In the genomic region with DNA sequence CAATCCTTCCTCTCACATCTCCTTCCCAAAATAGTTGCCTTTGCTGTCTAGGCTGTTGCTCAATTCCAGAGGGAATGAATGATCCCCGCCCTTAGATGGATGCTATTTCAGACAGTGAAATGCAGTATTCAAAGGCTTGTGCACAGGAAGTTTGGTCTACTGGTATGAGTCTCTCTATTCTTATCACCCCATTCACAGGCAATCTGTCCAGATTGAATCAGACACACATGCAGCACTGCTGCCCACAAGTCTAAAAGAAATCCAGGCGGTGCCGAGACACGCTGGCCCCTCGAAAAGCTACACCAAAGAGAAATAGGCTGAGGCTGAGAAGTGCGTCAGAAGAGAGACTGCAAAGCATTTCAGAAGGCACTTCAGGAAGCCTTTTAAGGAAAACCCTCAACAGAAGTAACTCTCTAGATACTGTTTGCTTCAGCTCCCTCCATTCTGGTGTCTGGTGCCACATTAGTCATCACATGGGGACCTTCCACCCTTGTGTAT, we compare ENCODE assay signal across 11 mouse cellular contexts.
DNase-seq lines count a peak whose midpoint lies in the region; ATAC-seq and TF ChIP-seq lines count a peak whose summit lies in the region.
"Had no signal": no experiment of that assay in that cellular context is flagged by ENCODE, and none has a peak within 500 bp of the region (broad histone marks: within the 10 kb centered on the region; RNA-seq: fewer than 3 reads in every experiment).

No protein-coding gene starts in this region.

- H3ac ChIP-seq in myocyte (ENCODE audit: control insufficient read depth, insufficient read length): no peak overlapping the region

- H3K9me3 ChIP-seq in kidney, embryonic 14.5 days (ENCODE audit: control insufficient read depth, low read length): no peaks in the 10 kb centered on the region
- no peaks in the 10 kb centered on the region for H3K9me3 ChIP-seq in embryonic facial prominence, embryonic 13.5 days
- no peaks in the 10 kb centered on the region for H3K9me3 ChIP-seq in intestine, embryonic 15.5 days

- peak overlapping the region; percentile 26; the same call in 1 of the 2 replicates for H3K27ac ChIP-seq in kidney, embryonic 14.5 days (ENCODE audit: low read depth, low read length)
- peak overlapping the region; percentile 13; the same call in 1 of the 2 replicates for H3K27ac ChIP-seq in embryonic facial prominence, embryonic 13.5 days
- H3K27ac ChIP-seq in intestine, embryonic 15.5 days: peak overlapping the region; percentile 62
- H3K27ac ChIP-seq: kidney, postnatal 0 days had no signal

- ATAC-seq in kidney, embryonic 14.5 days (ENCODE audit: low FRiP score, low TSS enrichment): no peak
- ATAC-seq in embryonic facial prominence, embryonic 13.5 days (ENCODE audit: insufficient number of reproducible peaks, insufficient read depth, low FRiP score, low TSS enrichment, low read depth): no peak
- ATAC-seq in intestine, embryonic 15.5 days: peak; percentile 35
- no peak for ATAC-seq in monocyte, adult 5-6 weeks (replicated peaks; ENCODE audit: insufficient number of reproducible peaks, low FRiP score, low TSS enrichment, poor library complexity, severe bottlenecking)

- no peak overlapping the region for H3K9ac ChIP-seq in kidney, embryonic 14.5 days (ENCODE audit: low read depth, low read length)
- H3K9ac ChIP-seq in embryonic facial prominence, embryonic 13.5 days: no peak overlapping the region
- no peak overlapping the region for H3K9ac ChIP-seq in intestine, embryonic 15.5 days

- no peaks in the 10 kb centered on the region for H3K27me3 ChIP-seq in kidney, embryonic 14.5 days (ENCODE audit: control insufficient read depth, insufficient read depth, low read length)
- H3K27me3 ChIP-seq in embryonic facial prominence, embryonic 13.5 days: no peaks in the 10 kb centered on the region
- H3K27me3 ChIP-seq in intestine, embryonic 15.5 days (replicated peaks): no peaks in the 10 kb centered on the region
- no peaks in the 10 kb centered on the region for H3K27me3 ChIP-seq in myocyte (ENCODE audit: control insufficient read depth, insufficient read depth, insufficient read length)

- H3K4me1 ChIP-seq in kidney, embryonic 14.5 days (ENCODE audit: control insufficient read depth, insufficient read depth, low read length): peaks cover 17% of the 10 kb centered on the region; the same call in 1 of the 2 replicates
- H3K4me1 ChIP-seq in embryonic facial prominence, embryonic 13.5 days: peaks cover 13% of the 10 kb centered on the region
- H3K4me1 ChIP-seq in intestine, embryonic 15.5 days (replicated peaks): peaks cover 15% of the 10 kb centered on the region

- no peak overlapping the region for H3K4me2 ChIP-seq in kidney, embryonic 14.5 days (replicated peaks; ENCODE audit: low read depth, low read length)
- H3K4me2 ChIP-seq in embryonic facial prominence, embryonic 13.5 days: no peak overlapping the region
- no peak overlapping the region for H3K4me2 ChIP-seq in intestine, embryonic 15.5 days (replicated peaks)
- H3K4me2 ChIP-seq in myocyte (ENCODE audit: low read depth): peak overlapping the region; percentile 71
- H3K4me2 ChIP-seq: liver, embryonic 11.5 days had no signal

- TF ChIP-seq POLR2A in myocyte (IDR thresholded peaks at IDR 0.05; ENCODE audit: insufficient read length, low read depth): no peak

- H3K79me2 ChIP-seq in myocyte (ENCODE audit: control insufficient read depth, insufficient read depth): peaks cover 56% of the 10 kb centered on the region

- H3K36me3 ChIP-seq in kidney, embryonic 14.5 days (ENCODE audit: control insufficient read depth, insufficient read depth, low read length): peaks cover 34% of the 10 kb centered on the region
- H3K36me3 ChIP-seq in embryonic facial prominence, embryonic 13.5 days: peaks cover 26% of the 10 kb centered on the region
- peaks cover 8% of the 10 kb centered on the region; the same call in 1 of the 2 replicates for H3K36me3 ChIP-seq in intestine, embryonic 15.5 days
- peaks cover 24% of the 10 kb centered on the region for H3K36me3 ChIP-seq in myocyte (ENCODE audit: control insufficient read depth, insufficient read depth)

- no peak for DNase-seq in kidney, adult 18-20 months
- no peak for DNase-seq in adrenal gland, postnatal 25 days
- no peak for DNase-seq in embryo, embryonic 11 days
- DNase-seq: cerebellum, postnatal 25 days had no signal

- 74% methylated on average over 6 of the region's 6 CpGs for WGBS in kidney, embryonic 14.5 days
- 60% methylated on average over 6 of the region's 6 CpGs for WGBS in embryonic facial prominence, embryonic 13.5 days
- 61% methylated on average over 6 of the region's 6 CpGs for WGBS in intestine, embryonic 15.5 days

- H3K4me3 ChIP-seq in kidney, embryonic 14.5 days (ENCODE audit: low read length): no peak overlapping the region
- H3K4me3 ChIP-seq in embryonic facial prominence, embryonic 13.5 days: no peak overlapping the region
- H3K4me3 ChIP-seq in intestine, embryonic 15.5 days (replicated peaks): no peak overlapping the region
- H3K4me3 ChIP-seq in myocyte: no peak overlapping the region

TF ChIP-seq in myocyte, 11 proteins besides CTCF, POLR2A, EP300 and RAD21:
- TF ChIP-seq TCF3 (IDR thresholded peaks at IDR 0.05; ENCODE audit: insufficient read length, low read depth) (no peak), CEBPB (IDR thresholded peaks at IDR 0.05; ENCODE audit: insufficient read depth, poor library complexity, severe bottlenecking) (peak; percentile 97)
